Mouse (Mus musculus) heart, embryonic 15.5 days (tissue): Measurements from ENCODE around the gene Smim27. TPM values are rescaled to one million over a fixed set of nuclear protein-coding genes. Genes with fewer than 3 reads are reported as not detected.

Experiments
- ATAC-seq: fragments of 200-750 bp; cut with Nextera tagmentation; replicated peaks from 2 replicates; pipeline ENCODE4 v1.8.0; 2017; ENCODE audit warnings: low read depth, moderate TSS enrichment; ENCODE audit not compliant: insufficient number of reproducible peaks, insufficient read depth, low FRiP score
- H3K27ac ChIP-seq: fragments of 300-500 bp; sonication (generic); 2 replicates; pipeline ENCODE4 v1.5.1; 2015; ENCODE audit warnings: mild to moderate bottlenecking, inconsistent platforms
- H3K27me3 ChIP-seq: fragments of 300-500 bp; sonication (generic); 2 replicates; pipeline ENCODE4 v1.6.1; 2015; ENCODE audit warnings: inconsistent platforms
- H3K36me3 ChIP-seq: fragments of 300-500 bp; sonication (generic); 2 replicates; pipeline ENCODE4 v1.6.1; 2015; ENCODE audit warnings: mild to moderate bottlenecking, inconsistent platforms
- H3K4me1 ChIP-seq: fragments of 300-500 bp; sonication (generic); replicated peaks from 2 replicates; pipeline ENCODE4 v1.6.1; 2015; ENCODE audit warnings: inconsistent platforms
- H3K4me2 ChIP-seq: fragments of 300-500 bp; sonication (generic); 2 replicates; pipeline ENCODE4 v1.6.1; 2015; ENCODE audit warnings: inconsistent platforms, mild to moderate bottlenecking, moderate library complexity
- H3K4me3 ChIP-seq: fragments of 300-500 bp; sonication (generic); 2 replicates; pipeline ENCODE4 v1.5.1; 2015; ENCODE audit warnings: mild to moderate bottlenecking, inconsistent platforms
- H3K9ac ChIP-seq: fragments of 300-500 bp; sonication (generic); 2 replicates; pipeline ENCODE4 v1.6.1; 2015; ENCODE audit warnings: mild to moderate bottlenecking, inconsistent platforms
- H3K9me3 ChIP-seq: fragments of 300-500 bp; sonication (generic); replicated peaks from 2 replicates; pipeline ENCODE4 v1.6.1; 2016; ENCODE audit warnings: inconsistent platforms
- WGBS: fragments of 180-500 bp; shearing (Covaris S2); methylation state at CpG from one replicate; pipeline ENCODE4 v1.1.7; 2015; ENCODE audit warnings: mixed read lengths; 5-methylcytosine and 5-hydroxymethylcytosine counted together
- polyA plus RNA-seq: library from polyadenylated mRNA; unstranded; fragments of >200 nt; fragmentation: Nextera tagmentation; extraction: Ambion mirVana; gene quantifications from 2 replicates; pipeline ENCODE4 v1.2.1, GENCODE M21; 2015

The Smim27 gene
- polyA plus RNA-seq, 1 experiment from 2014 or later, result 44.0 TPM

- Histone ChIP-seq H3K9ac (peak overlapping the region; percentile 59), H3K9me3 (no peaks in the 10 kb centered on the region), H3K27me3 (no peaks in the 10 kb centered on the region), H3K36me3 (no peaks in the 10 kb centered on the region; the same call in 1 of the 2 replicates), H3K4me2 (peak overlapping the region; percentile 72), H3K4me1 (peaks cover 11% of the 10 kb centered on the region), H3K27ac (peak overlapping the region; percentile 74), H3K4me3 (peak overlapping the region; percentile 66)
- ATAC-seq, result peak; percentile 76; the same call in 1 of the 2 replicates
- WGBS, result 2% methylated on average over 17 of the region's 17 CpGs
Observed at GRCm38 (mm10) chr4:40238483-40239408, 30.6 kb upstream of the Smim27 start.

- ATAC-seq, result peak; percentile 68
- H3K27me3 ChIP-seq, result no peaks in the 10 kb centered on the region
- WGBS, result 2% methylated on average over 35 of the region's 35 CpGs
Observed at GRCm38 (mm10) chr4:40239409-40240271, 29.7 kb upstream of the Smim27 start, which contains the start of gene Ddx58. Gene Ddx58, minus strand, starts transcription at chr4:40239828.

DNA sequence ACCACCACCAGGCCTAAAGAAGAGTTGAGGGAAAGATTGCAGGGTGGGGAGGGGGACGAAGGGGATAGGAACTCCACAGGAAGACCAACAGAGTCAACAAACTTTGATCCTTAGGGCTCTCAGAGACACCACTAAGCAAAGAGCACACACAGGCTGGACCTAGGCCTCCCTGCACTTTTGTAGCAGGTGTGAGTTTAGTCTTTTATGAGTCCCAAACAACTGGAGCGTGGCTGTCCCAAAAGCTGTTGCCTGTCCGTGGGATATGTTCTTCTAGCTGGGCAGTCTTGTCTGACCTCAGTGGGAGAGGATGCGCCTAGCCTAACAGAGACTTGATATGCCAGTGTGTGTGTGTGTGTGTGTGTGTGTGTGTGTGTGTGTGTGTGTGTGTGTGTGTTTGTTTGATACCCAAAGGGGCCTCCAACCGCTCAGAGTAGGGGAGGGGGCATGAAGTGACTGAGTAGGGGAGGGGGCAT lies 29.1 kb upstream of the Smim27 start:
- Histone ChIP-seq H3K4me2 (peak overlapping the region; percentile 72), H3K27me3 (no peaks in the 10 kb centered on the region), H3K4me3 (peak overlapping the region; percentile 66), H3K36me3 (no peaks in the 10 kb centered on the region), H3K9ac (peak overlapping the region; percentile 59), H3K27ac (peak overlapping the region; percentile 17; the same call in 1 of the 2 replicates), H3K9me3 (no peaks in the 10 kb centered on the region), H3K4me1 (peaks cover 11% of the 10 kb centered on the region)
- no peak for ATAC-seq
- 58% methylated on average over 5 of the region's 5 CpGs for WGBS

More at GRCm38 (mm10) chr4:40239409-40240271, 29.7 kb upstream of the Smim27 start, which contains the start of gene Ddx58:
- no peaks in the 10 kb centered on the region for H3K9me3 ChIP-seq
- peak within 1 kb of the TSS; percentile 66 for H3K4me3 ChIP-seq
- H3K9ac ChIP-seq, result peak within 1 kb of the TSS; percentile 59
- H3K36me3 ChIP-seq, result no peaks in the 10 kb centered on the region
- peak within 1 kb of the TSS; percentile 72 for H3K4me2 ChIP-seq
- H3K4me1 ChIP-seq, result peaks cover 11% of the 10 kb centered on the region
- peak within 1 kb of the TSS; percentile 74 for H3K27ac ChIP-seq

GRCm38 (mm10) chr4:40241928-40242327 lies 27.5 kb upstream of the Smim27 start:
- H3K4me3 ChIP-seq, result no peak overlapping the region
- no peak for ATAC-seq
- peaks cover 11% of the 10 kb centered on the region for H3K4me1 ChIP-seq
- no peaks in the 10 kb centered on the region for H3K9me3 ChIP-seq
- no peak overlapping the region for H3K4me2 ChIP-seq
- no peak overlapping the region for H3K27ac ChIP-seq
- WGBS, result 50% methylated on average over 6 of the region's 6 CpGs
- H3K36me3 ChIP-seq, result no peaks in the 10 kb centered on the region
- no peaks in the 10 kb centered on the region for H3K27me3 ChIP-seq
- H3K9ac ChIP-seq, result no peak overlapping the region

- Histone ChIP-seq H3K27me3 (no peaks in the 10 kb centered on the region), H3K4me2 (no peak overlapping the region), H3K9ac (no peak overlapping the region), H3K9me3 (no peaks in the 10 kb centered on the region), H3K27ac (no peak overlapping the region), H3K4me3 (no peak overlapping the region), H3K4me1 (peaks cover 11% of the 10 kb centered on the region), H3K36me3 (no peaks in the 10 kb centered on the region)
- ATAC-seq, result no peak
- WGBS, result 80% methylated on average over 4 of the region's 4 CpGs
Observed at GRCm38 (mm10) chr4:40243006-40243405, 26.4 kb upstream of the Smim27 start.

GRCm38 (mm10) chr4:40244035-40244434 lies 25.3 kb upstream of the Smim27 start:
- H3K27me3 ChIP-seq, result no peaks in the 10 kb centered on the region
- no peaks in the 10 kb centered on the region for H3K9me3 ChIP-seq
- no peak overlapping the region for H3K9ac ChIP-seq
- no peak overlapping the region for H3K4me3 ChIP-seq
- H3K4me2 ChIP-seq, result no peak overlapping the region
- peaks cover 5% of the 10 kb centered on the region for H3K4me1 ChIP-seq
- no peaks in the 10 kb centered on the region for H3K36me3 ChIP-seq
- 74% methylated on average over 8 of the region's 8 CpGs for WGBS
- no peak overlapping the region for H3K27ac ChIP-seq
- ATAC-seq, result no peak

GRCm38 (mm10) chr4:40250984-40251383 lies 18.4 kb upstream of the Smim27 start:
- Histone ChIP-seq H3K9ac (no peak overlapping the region), H3K4me2 (no peak overlapping the region), H3K27me3 (no peaks in the 10 kb centered on the region), H3K27ac (no peak overlapping the region), H3K4me1 (no peaks in the 10 kb centered on the region), H3K9me3 (no peaks in the 10 kb centered on the region), H3K4me3 (no peak overlapping the region), H3K36me3 (no peaks in the 10 kb centered on the region)
- ATAC-seq, result no peak
- 91% methylated on average over 5 of the region's 5 CpGs for WGBS

DNA sequence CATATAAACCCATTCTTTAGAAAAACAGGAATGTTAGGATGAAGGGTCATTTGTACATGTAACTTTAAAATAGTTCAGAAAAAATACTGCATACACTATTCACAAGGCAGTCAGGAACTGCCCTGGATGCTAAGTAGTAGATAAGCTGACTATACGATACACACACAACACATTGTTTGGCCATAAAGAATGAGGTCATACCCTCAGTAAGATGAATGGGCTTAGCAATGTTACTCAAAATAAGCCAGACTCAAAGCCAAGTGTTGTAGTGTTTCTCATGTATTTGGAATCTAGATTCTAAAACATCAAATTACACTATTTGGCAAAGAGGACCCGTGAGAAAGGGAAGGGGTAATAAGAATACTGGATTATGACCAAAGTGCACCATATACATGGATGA lies 15.6 kb upstream of the Smim27 start:
- Histone ChIP-seq H3K36me3 (peaks cover 7% of the 10 kb centered on the region; the same call in 1 of the 2 replicates), H3K4me2 (no peak overlapping the region), H3K9me3 (no peaks in the 10 kb centered on the region), H3K4me1 (no peaks in the 10 kb centered on the region), H3K9ac (no peak overlapping the region), H3K4me3 (no peak overlapping the region), H3K27ac (no peak overlapping the region), H3K27me3 (no peaks in the 10 kb centered on the region)
- 36% methylated on average over 2 of the region's 2 CpGs for WGBS
- no peak for ATAC-seq

DNA sequence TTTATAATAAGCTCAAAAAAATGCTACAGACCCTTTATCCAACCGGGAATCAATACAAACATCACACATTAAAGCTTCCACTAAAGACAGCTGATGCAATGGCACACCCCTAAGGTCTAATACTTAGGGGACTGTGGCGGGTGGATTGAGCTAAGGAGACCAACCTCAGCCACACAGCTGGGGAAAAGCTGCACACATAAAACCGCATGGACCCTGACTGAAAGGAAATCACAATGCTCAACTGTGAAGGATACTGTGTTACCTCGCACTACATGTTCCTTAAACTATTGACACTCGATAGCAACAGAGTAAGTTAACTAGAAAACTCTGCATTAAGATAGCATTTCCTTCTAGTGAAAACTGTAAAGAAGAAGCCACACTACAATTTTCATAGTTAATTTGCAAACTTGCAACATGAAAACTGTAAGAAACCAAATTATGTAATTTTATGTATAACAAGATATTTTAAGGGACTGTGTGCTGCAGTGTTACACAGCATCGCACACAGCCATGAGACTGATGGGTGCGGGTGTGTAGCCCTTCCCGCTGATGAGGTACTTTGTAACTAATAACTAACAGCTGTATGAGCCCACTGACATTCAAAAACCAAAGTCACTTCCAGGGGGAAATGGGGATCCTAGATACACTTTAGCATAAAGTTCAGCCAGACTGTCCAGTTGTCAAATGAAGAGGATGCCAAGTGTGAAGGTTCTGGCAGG lies 14.8 kb upstream of the Smim27 start:
- Histone ChIP-seq H3K27me3 (no peaks in the 10 kb centered on the region), H3K9me3 (no peaks in the 10 kb centered on the region), H3K4me3 (no peak overlapping the region), H3K36me3 (peaks cover 14% of the 10 kb centered on the region), H3K27ac (no peak overlapping the region), H3K4me1 (no peaks in the 10 kb centered on the region), H3K4me2 (no peak overlapping the region), H3K9ac (no peak overlapping the region)
- no peak for ATAC-seq
- 80% methylated on average over 8 of the region's 8 CpGs for WGBS

- no peak overlapping the region for H3K4me3 ChIP-seq
- no peak overlapping the region for H3K4me2 ChIP-seq
- peaks cover 32% of the 10 kb centered on the region for H3K36me3 ChIP-seq
- no peak overlapping the region for H3K9ac ChIP-seq
- no peak for ATAC-seq
- H3K9me3 ChIP-seq, result no peaks in the 10 kb centered on the region
- H3K27me3 ChIP-seq, result no peaks in the 10 kb centered on the region
- 48% methylated on average over 1 of the region's 1 CpGs for WGBS
- no peak overlapping the region for H3K27ac ChIP-seq
- peaks cover 31% of the 10 kb centered on the region for H3K4me1 ChIP-seq
Observed at GRCm38 (mm10) chr4:40264321-40264720, 5.1 kb upstream of the Smim27 start.
